Mouse (Mus musculus): ENCODE data around the gene Tmprss9. TPM values are rescaled to one million over a fixed set of nuclear protein-coding genes. Genes with fewer than 3 reads are reported as not detected.

Tmprss9 gene
- polyA plus RNA-seq, 1 experiment from 2014 or later: 0.12 TPM

- Histone ChIP-seq H3K4me2 (ENCODE audit: low read depth, low read length) (no peak overlapping the region), H3K36me3 (replicated peaks; ENCODE audit: insufficient read depth, low read length) (no peaks in the 10 kb centered on the region; the same call in 1 of the 2 replicates), H3K27ac (ENCODE audit: low read depth) (peak overlapping the region; percentile 58), H3K27me3 (ENCODE audit: insufficient read depth, low read length) (no peaks in the 10 kb centered on the region), H3K9ac (replicated peaks) (peak overlapping the region; percentile 0; the same call in 1 of the 2 replicates), H3K4me1 (ENCODE audit: insufficient read depth) (peaks cover 35% of the 10 kb centered on the region), H3K4me3 (ENCODE audit: low read depth, low read length) (no peak overlapping the region), H3K9me3 (ENCODE audit: low read length) (no peaks in the 10 kb centered on the region)
- ATAC-seq: peak; percentile 61
- WGBS (ENCODE audit: insufficient replicate concordance): 61% methylated on average over 5 of the region's 5 CpGs
- TF ChIP-seq EP300 (IDR thresholded peaks at IDR 0.05; ENCODE audit: low read depth): no peak
- 0 out of 2 replicates have a peak, but pooled peaks have one; percentile 19 for TF ChIP-seq CTCF (IDR thresholded peaks at IDR 0.05; ENCODE audit: low read depth)
- DNase-seq: peak; percentile 54
These were observed 42.6 kb downstream of the Tmprss9 start for GRCm38 (mm10) chr10:80914253-80914656.

DNA sequence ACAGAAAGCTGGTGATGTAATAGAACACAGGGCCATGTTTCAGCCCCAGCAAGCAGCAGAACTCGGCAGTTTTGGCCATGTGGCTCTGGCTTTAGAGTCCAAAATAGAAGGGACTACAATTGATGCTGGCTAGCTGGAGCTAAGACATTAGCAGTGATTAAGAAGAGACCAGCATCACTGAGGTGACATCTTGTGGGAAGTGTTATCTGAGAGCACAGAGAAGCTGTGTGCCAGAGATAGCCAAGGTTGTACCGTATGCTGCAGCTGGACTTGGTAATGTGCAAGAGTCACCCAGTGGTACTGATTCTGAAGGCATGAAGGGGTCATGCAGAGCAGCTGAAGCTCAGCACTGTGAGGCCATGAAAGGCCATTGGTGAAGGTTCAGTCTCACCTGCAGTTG, 43.6 kb downstream of the Tmprss9 start:
- WGBS (ENCODE audit: insufficient replicate concordance): 49% methylated on average over 2 of the region's 2 CpGs
- Histone ChIP-seq H3K27me3 (ENCODE audit: insufficient read depth, low read length) (no peaks in the 10 kb centered on the region), H3K27ac (ENCODE audit: low read depth) (peak overlapping the region; percentile 58; the same call in 1 of the 2 replicates), H3K4me3 (ENCODE audit: low read depth, low read length) (no peak overlapping the region), H3K4me1 (ENCODE audit: insufficient read depth) (peaks cover 35% of the 10 kb centered on the region), H3K9me3 (ENCODE audit: low read length) (no peaks in the 10 kb centered on the region), H3K36me3 (replicated peaks; ENCODE audit: insufficient read depth, low read length) (no peaks in the 10 kb centered on the region), H3K4me2 (ENCODE audit: low read depth, low read length) (no peak overlapping the region), H3K9ac (replicated peaks) (no peak overlapping the region)
- TF ChIP-seq CTCF (IDR thresholded peaks at IDR 0.05; ENCODE audit: low read depth) (no peak), EP300 (IDR thresholded peaks at IDR 0.05; ENCODE audit: low read depth) (peak; percentile 47; the same call in 1 of the 2 replicates)
- DNase-seq (no peak), ATAC-seq (no peak)

GRCm38 (mm10) chr10:80915736-80916135, 44.1 kb downstream of the Tmprss9 start:
- no peaks in the 10 kb centered on the region for H3K36me3 ChIP-seq (replicated peaks; ENCODE audit: insufficient read depth, low read length)
- H3K27ac ChIP-seq (ENCODE audit: low read depth): no peak overlapping the region
- no peak overlapping the region for H3K4me2 ChIP-seq (ENCODE audit: low read depth, low read length)
- H3K9me3 ChIP-seq (ENCODE audit: low read length): no peaks in the 10 kb centered on the region
- no peaks in the 10 kb centered on the region for H3K27me3 ChIP-seq (ENCODE audit: insufficient read depth, low read length)
- peaks cover 35% of the 10 kb centered on the region for H3K4me1 ChIP-seq (ENCODE audit: insufficient read depth)
- no peak for DNase-seq
- no peak for ATAC-seq
- TF ChIP-seq EP300 (IDR thresholded peaks at IDR 0.05; ENCODE audit: low read depth): no peak
- no peak for TF ChIP-seq CTCF (IDR thresholded peaks at IDR 0.05; ENCODE audit: low read depth)
- WGBS (ENCODE audit: insufficient replicate concordance): 70% methylated on average over 4 of the region's 4 CpGs
- H3K4me3 ChIP-seq (ENCODE audit: low read depth, low read length): no peak overlapping the region
- H3K9ac ChIP-seq (replicated peaks): no peak overlapping the region

GRCm38 (mm10) chr10:80917336-80917778, 45.7 kb downstream of the Tmprss9 start:
- peak overlapping the region; percentile 76 for H3K9ac ChIP-seq (replicated peaks)
- peak; percentile 62 for DNase-seq
- WGBS (ENCODE audit: insufficient replicate concordance): under 1% methylated on average over 15 of the region's 15 CpGs
- peak overlapping the region; percentile 85 for H3K4me3 ChIP-seq (ENCODE audit: low read depth, low read length)
- peak; percentile 57 for ATAC-seq
- no peaks in the 10 kb centered on the region for H3K9me3 ChIP-seq (ENCODE audit: low read length)
- no peaks in the 10 kb centered on the region for H3K27me3 ChIP-seq (ENCODE audit: insufficient read depth, low read length)
- no peak for TF ChIP-seq EP300 (IDR thresholded peaks at IDR 0.05; ENCODE audit: low read depth)
- no peak for TF ChIP-seq CTCF (IDR thresholded peaks at IDR 0.05; ENCODE audit: low read depth)
- 0 out of 2 replicates have a peak overlapping the region, but pooled peaks have one; percentile 70 for H3K27ac ChIP-seq (ENCODE audit: low read depth)
- peak overlapping the region; percentile 80 for H3K4me2 ChIP-seq (ENCODE audit: low read depth, low read length)
- H3K4me1 ChIP-seq (ENCODE audit: insufficient read depth): peaks cover 42% of the 10 kb centered on the region
- no peaks in the 10 kb centered on the region for H3K36me3 ChIP-seq (replicated peaks; ENCODE audit: insufficient read depth, low read length)

- Histone ChIP-seq H3K4me1 (ENCODE audit: insufficient read depth) (peaks cover 44% of the 10 kb centered on the region), H3K4me3 (ENCODE audit: low read depth, low read length) (peak within 1 kb of the TSS; percentile 85), H3K36me3 (replicated peaks; ENCODE audit: insufficient read depth, low read length) (no peaks in the 10 kb centered on the region), H3K27ac (ENCODE audit: low read depth) (peak within 1 kb of the TSS; percentile 70), H3K9ac (replicated peaks) (peak within 1 kb of the TSS; percentile 76), H3K4me2 (ENCODE audit: low read depth, low read length) (peak within 1 kb of the TSS; percentile 80), H3K27me3 (ENCODE audit: insufficient read depth, low read length) (no peaks in the 10 kb centered on the region), H3K9me3 (ENCODE audit: low read length) (no peaks in the 10 kb centered on the region)
- TF ChIP-seq EP300 (IDR thresholded peaks at IDR 0.05; ENCODE audit: low read depth) (no peak), CTCF (IDR thresholded peaks at IDR 0.05; ENCODE audit: low read depth) (no peak)
- WGBS (ENCODE audit: insufficient replicate concordance): under 1% methylated on average over 59 of the region's 61 CpGs
- ATAC-seq (peak; percentile 49), DNase-seq (peak; percentile 77)
These were observed 46.3 kb downstream of the Tmprss9 start, which contains the start of gene Lmnb2 for GRCm38 (mm10) chr10:80917779-80918434. Lmnb2 (minus strand) TSS chr10:80918245.

GRCm38 (mm10) chr10:80921923-80922322, 50.3 kb downstream of the Tmprss9 start:
- peak; percentile 61 for DNase-seq
- peak overlapping the region; percentile 54 for H3K9ac ChIP-seq (replicated peaks)
- TF ChIP-seq CTCF (IDR thresholded peaks at IDR 0.05; ENCODE audit: low read depth) (no peak), EP300 (IDR thresholded peaks at IDR 0.05; ENCODE audit: low read depth) (no peak)

More at GRCm38 (mm10) chr10:80921923-80922322, 50.3 kb downstream of the Tmprss9 start:
- peak; percentile 8; the same call in 1 of the 2 replicates for ATAC-seq
- Histone ChIP-seq H3K27ac (ENCODE audit: low read depth) (0 out of 2 replicates have a peak overlapping the region, but pooled peaks have one; percentile 29), H3K4me2 (ENCODE audit: low read depth, low read length) (peak overlapping the region; percentile 69), H3K27me3 (ENCODE audit: insufficient read depth, low read length) (no peaks in the 10 kb centered on the region), H3K9me3 (ENCODE audit: low read length) (no peaks in the 10 kb centered on the region), H3K36me3 (replicated peaks; ENCODE audit: insufficient read depth, low read length) (no peaks in the 10 kb centered on the region), H3K4me3 (ENCODE audit: low read depth, low read length) (peak overlapping the region; percentile 33), H3K4me1 (ENCODE audit: insufficient read depth) (peaks cover 15% of the 10 kb centered on the region; the same call in 1 of the 2 replicates)
- WGBS (ENCODE audit: insufficient replicate concordance): 6% methylated on average over 16 of the region's 16 CpGs
